Comparison of ENCODE assay signal across 25 mouse cellular contexts in the genomic region with DNA sequence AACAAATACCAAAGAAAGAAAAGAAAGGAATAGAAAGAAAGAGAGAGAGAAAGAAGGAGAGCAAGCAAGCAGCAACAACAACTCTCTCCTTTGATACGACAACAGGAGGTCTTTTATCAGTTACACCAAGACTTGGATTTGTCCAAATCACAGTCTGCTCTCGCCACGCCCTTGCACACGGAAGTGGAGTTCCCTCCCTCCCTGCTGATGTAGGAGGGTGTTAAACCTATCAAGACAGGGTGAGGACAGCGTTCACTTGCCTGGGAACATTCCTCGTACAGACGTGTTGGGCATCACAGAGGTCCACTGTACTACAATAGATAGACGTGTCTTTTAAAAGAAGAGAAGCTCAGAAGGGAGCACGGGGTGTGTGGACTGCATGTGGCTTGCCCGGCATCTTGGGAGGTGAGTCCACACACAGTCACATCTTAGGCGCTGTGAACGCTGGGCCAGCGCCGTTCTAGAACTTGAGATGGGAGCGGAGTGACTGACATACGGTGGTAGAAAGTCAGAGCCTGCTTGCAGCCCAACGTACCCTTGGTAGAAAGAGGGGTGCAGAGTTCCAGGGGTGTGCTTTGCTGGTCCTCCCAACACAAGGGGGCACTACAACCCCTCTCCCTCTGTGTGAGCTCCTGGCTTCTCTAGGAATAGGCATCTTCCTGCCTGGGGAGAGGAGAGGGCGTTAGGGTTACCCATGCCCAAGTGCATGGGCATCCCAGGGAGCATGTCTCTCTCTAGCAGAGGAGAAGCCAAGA. TPM values are rescaled to one million over a fixed set of nuclear protein-coding genes. Genes with fewer than 3 reads are reported as not detected.
DNase-seq lines count a peak whose midpoint lies in the region; ATAC-seq and TF ChIP-seq lines count a peak whose summit lies in the region.
"Had no signal": no experiment of that assay in that cellular context is flagged by ENCODE, and none has a peak within 500 bp of the region (broad histone marks: within the 10 kb centered on the region; RNA-seq: fewer than 3 reads in every experiment).

No protein-coding gene starts in this region.

- H3K4me3 ChIP-seq in heart, adult 2 months: no peak overlapping the region
- H3K4me3 ChIP-seq in heart, embryonic 11.5 days (ENCODE audit: low read depth, low read length): no peak overlapping the region
- no peak overlapping the region for H3K4me3 ChIP-seq in liver, postnatal 0 days (ENCODE audit: low read depth, low read length)
- H3K4me3 ChIP-seq in liver, embryonic 11.5 days (ENCODE audit: low read depth, low read length): no peak overlapping the region
- H3K4me3 ChIP-seq: embryonic facial prominence, embryonic 15.5 days; forebrain, embryonic 10.5 days; heart, embryonic 10.5 days; liver, embryonic 13.5 days; neural tube, embryonic 12.5 days; stomach, embryonic 15.5 days had no signal

- H3K36me3 ChIP-seq in heart, adult 2 months (ENCODE audit: control insufficient read depth, insufficient read depth, low read length): no peaks in the 10 kb centered on the region
- H3K36me3 ChIP-seq in heart, embryonic 11.5 days (ENCODE audit: control insufficient read depth, insufficient read depth, low read length): no peaks in the 10 kb centered on the region
- H3K36me3 ChIP-seq in liver, postnatal 0 days (replicated peaks; ENCODE audit: insufficient read depth, low read length): no peaks in the 10 kb centered on the region
- no peaks in the 10 kb centered on the region for H3K36me3 ChIP-seq in liver, embryonic 11.5 days (ENCODE audit: control insufficient read depth, insufficient read depth, low read length)
- H3K36me3 ChIP-seq: embryonic facial prominence, embryonic 15.5 days; forebrain, embryonic 10.5 days; heart, embryonic 10.5 days; liver, embryonic 13.5 days; neural tube, embryonic 12.5 days; stomach, embryonic 15.5 days had no signal

- intact Hi-C loops in heart, adult 2 months (cut with DNase I): no loop called here

- H3K79me2 ChIP-seq in heart, adult 2 months (replicated peaks; ENCODE audit: control insufficient read depth, insufficient read depth, low read length): no peaks in the 10 kb centered on the region

- H3K9ac ChIP-seq in heart, adult 2 months (ENCODE audit: low read depth, low read length): no peak overlapping the region
- no peak overlapping the region for H3K9ac ChIP-seq in heart, embryonic 11.5 days (ENCODE audit: low read depth, low read length)
- no peak overlapping the region for H3K9ac ChIP-seq in liver, postnatal 0 days (replicated peaks)
- no peak overlapping the region for H3K9ac ChIP-seq in liver, embryonic 11.5 days (ENCODE audit: low read depth, low read length)
- H3K9ac ChIP-seq: embryonic facial prominence, embryonic 15.5 days; hindbrain, embryonic 14.5 days; liver, embryonic 13.5 days; neural tube, embryonic 12.5 days; stomach, embryonic 15.5 days had no signal

- H3K4me1 ChIP-seq in heart, adult 2 months (ENCODE audit: control insufficient read depth, insufficient read depth, low read length): 0 out of 2 replicates have a peak, but pooled peaks cover under 1% of the 10 kb centered on the region
- peaks cover 20% of the 10 kb centered on the region for H3K4me1 ChIP-seq in heart, embryonic 11.5 days (ENCODE audit: control insufficient read depth, insufficient read depth, low read length)
- peaks cover 4% of the 10 kb centered on the region for H3K4me1 ChIP-seq in liver, postnatal 0 days (ENCODE audit: insufficient read depth)
- H3K4me1 ChIP-seq in liver, embryonic 11.5 days (replicated peaks; ENCODE audit: control insufficient read depth, insufficient read depth, low read length): no peaks in the 10 kb centered on the region
- H3K4me1 ChIP-seq: liver, embryonic 13.5 days had no signal

- TF ChIP-seq EP300 in heart, adult 2 months (IDR thresholded peaks at IDR 0.05; ENCODE audit: insufficient read depth, low read depth, low read length): no peak
- TF ChIP-seq EP300 in liver, postnatal 0 days (IDR thresholded peaks at IDR 0.05; ENCODE audit: low read depth): no peak

- H3K27me3 ChIP-seq in heart, adult 2 months (ENCODE audit: control insufficient read depth, insufficient read depth, low read length): no peaks in the 10 kb centered on the region
- peaks cover 32% of the 10 kb centered on the region for H3K27me3 ChIP-seq in heart, embryonic 11.5 days (ENCODE audit: control insufficient read depth, insufficient read depth, low read length)
- no peaks in the 10 kb centered on the region for H3K27me3 ChIP-seq in liver, postnatal 0 days (ENCODE audit: insufficient read depth, low read length)
- H3K27me3 ChIP-seq in liver, embryonic 11.5 days (replicated peaks; ENCODE audit: control insufficient read depth, insufficient read depth, low read length): no peaks in the 10 kb centered on the region
- H3K27me3 ChIP-seq: neural tube, embryonic 12.5 days had no signal

- TF ChIP-seq CTCF in heart, adult 2 months (IDR thresholded peaks at IDR 0.05): peak; percentile 23
- peak; percentile 22 for TF ChIP-seq CTCF in liver, postnatal 0 days (IDR thresholded peaks at IDR 0.05; ENCODE audit: low read depth)

- TF ChIP-seq POLR2A in heart, adult 2 months (IDR thresholded peaks at IDR 0.05; ENCODE audit: insufficient read depth, low read depth, low read length): no peak

- no peak overlapping the region for H3K4me2 ChIP-seq in heart, embryonic 11.5 days
- no peak overlapping the region for H3K4me2 ChIP-seq in liver, postnatal 0 days (ENCODE audit: low read depth, low read length)
- no peak overlapping the region for H3K4me2 ChIP-seq in liver, embryonic 11.5 days
- H3K4me2 ChIP-seq: embryonic facial prominence, embryonic 15.5 days; hindbrain, embryonic 14.5 days; liver, embryonic 13.5 days; neural tube, embryonic 12.5 days; stomach, embryonic 15.5 days had no signal

- no peak overlapping the region for H3K27ac ChIP-seq in heart, adult 2 months
- no peak overlapping the region for H3K27ac ChIP-seq in heart, embryonic 11.5 days (ENCODE audit: low read depth, low read length)
- H3K27ac ChIP-seq in liver, postnatal 0 days (ENCODE audit: low read depth): no peak overlapping the region
- no peak overlapping the region for H3K27ac ChIP-seq in liver, embryonic 11.5 days (ENCODE audit: low read depth, low read length)
- H3K27ac ChIP-seq: embryonic facial prominence, embryonic 15.5 days; forebrain, embryonic 10.5 days; heart, embryonic 10.5 days; hindbrain, embryonic 14.5 days; liver, embryonic 13.5 days; neural tube, embryonic 12.5 days; stomach, embryonic 15.5 days had no signal

- ATAC-seq in heart, embryonic 11.5 days (replicated peaks; ENCODE audit: insufficient number of reproducible peaks, low FRiP score, low TSS enrichment): no peak
- ATAC-seq in liver, postnatal 0 days: no peak
- ATAC-seq in liver, embryonic 11.5 days (replicated peaks; ENCODE audit: low FRiP score): no peak
- ATAC-seq in granulocyte monocyte progenitor cell, adult 5-6 weeks (replicated peaks; ENCODE audit: poor library complexity, severe bottlenecking): peak; percentile 33; the same call in 1 of the 2 replicates
- ATAC-seq: activated CD4-positive, CD25-positive, alpha-beta regulatory T cell, adult 4 months had no signal

- H3K9me3 ChIP-seq in heart, embryonic 11.5 days (replicated peaks; ENCODE audit: control insufficient read depth, low read length): no peaks in the 10 kb centered on the region
- H3K9me3 ChIP-seq in liver, postnatal 0 days (ENCODE audit: low read length): no peaks in the 10 kb centered on the region
- H3K9me3 ChIP-seq in liver, embryonic 11.5 days (ENCODE audit: control insufficient read depth, low read length): no peaks in the 10 kb centered on the region
- H3K9me3 ChIP-seq: embryonic facial prominence, embryonic 15.5 days; forebrain, embryonic 10.5 days; heart, embryonic 10.5 days; liver, embryonic 13.5 days; neural tube, embryonic 12.5 days; stomach, embryonic 15.5 days had no signal

- WGBS in heart, adult 2 months: 67% methylated on average over 18 of the region's 18 CpGs
- WGBS in heart, embryonic 11.5 days (ENCODE audit: insufficient replicate concordance): 68% methylated on average over 18 of the region's 18 CpGs
- WGBS in liver, postnatal 0 days (ENCODE audit: insufficient replicate concordance): 83% methylated on average over 18 of the region's 18 CpGs
- WGBS in liver, embryonic 11.5 days: 75% methylated on average over 18 of the region's 18 CpGs

- DNase-seq in heart, adult 2 months: no peak
- DNase-seq in liver, postnatal 0 days: no peak
- DNase-seq in liver, embryonic 11.5 days (ENCODE audit: low spot score): no peak
- DNase-seq in ES-CJ7 (ENCODE audit: low read depth, low spot score): peak; percentile 66
- DNase-seq in layer of hippocampus, adult 18-20 months (ENCODE audit: low spot score in 2 of 2): no peak
- no peak for DNase-seq in heart, adult 9 months (ENCODE audit: low spot score in 2 of 2)
- DNase-seq: adrenal gland, postnatal 36 days; cerebellum, adult 9-10 months; gastrocnemius, postnatal 10 days; heart, postnatal 14 days; kidney, adult 11 months; kidney, postnatal 25 days; liver, embryonic 13.5 days; lung, postnatal 10 days; right cerebral cortex, postnatal 14 days had no signal

RNA-seq across cellular contexts. Expression of a gene that starts 32.9 kb away (rescaled TPM):
- 1 to 10 TPM; 8.3 to 9.5 TPM for total RNA-seq in heart, adult 2 months (2021)
- polyA plus RNA-seq in heart, adult 2 months (2012; rRNA removed): 10.7 and 17.4 TPM in 2 replicates
- 5.9 and 7.6 TPM in 2 replicates for polyA plus RNA-seq in heart, embryonic 11.5 days (2014; fragmentation: Nextera tagmentation; extraction: Ambion mirVana)
- 1.3 TPM in 2 replicates for polyA plus RNA-seq in liver, postnatal 0 days (2015; fragmentation: Nextera tagmentation; extraction: Ambion mirVana)
- 4.3 TPM in 2 replicates for polyA plus RNA-seq in liver, embryonic 11.5 days (2014; fragmentation: Nextera tagmentation; extraction: Ambion mirVana)
- 1.0 and 2.3 TPM in 2 replicates for total RNA-seq in granulocyte monocyte progenitor cell, adult 5-6 weeks (2014; fragmentation: Nextera tagmentation)
- total RNA-seq in granulocyte monocyte progenitor cell, adult 5-6 weeks (2017): 1.5 and 1.6 TPM in 2 replicates
- total RNA-seq in layer of hippocampus, adult 18-20 months (2021): 10 to 100 TPM; 15.7 to 17.2 TPM

RNA-seq across cellular contexts. Expression of a gene that starts 33.0 kb away (rescaled TPM):
- total RNA-seq in heart, adult 2 months (2021): 1 to 10 TPM in 1 of 2 experiments, under 1 TPM in 1; 0.99 to 1.5 TPM
- 2.2 and 3.7 TPM in 2 replicates for polyA plus RNA-seq in heart, adult 2 months (2012; rRNA removed)
- polyA plus RNA-seq in heart, embryonic 11.5 days (2014; fragmentation: Nextera tagmentation; extraction: Ambion mirVana): 2.2 and 2.4 TPM in 2 replicates
- 0.14 TPM in 1 of 2 replicates, not detected in the other for polyA plus RNA-seq in liver, postnatal 0 days (2015; fragmentation: Nextera tagmentation; extraction: Ambion mirVana)
- 1.3 and 1.7 TPM in 2 replicates for polyA plus RNA-seq in liver, embryonic 11.5 days (2014; fragmentation: Nextera tagmentation; extraction: Ambion mirVana)
- total RNA-seq in granulocyte monocyte progenitor cell, adult 5-6 weeks (2014; fragmentation: Nextera tagmentation): not detected in 2 replicates
- total RNA-seq in granulocyte monocyte progenitor cell, adult 5-6 weeks (2017): not detected in 2 replicates
- 10 to 100 TPM; 64.3 to 67.7 TPM for total RNA-seq in layer of hippocampus, adult 18-20 months (2021)
- total RNA-seq: monocyte, adult 5-6 weeks had no signal
